Mouse (Mus musculus) heart, embryonic 11.5 days (tissue): ENCODE data around the gene U90926. TPM values are rescaled to one million over a fixed set of nuclear protein-coding genes. Genes with fewer than 3 reads are reported as not detected.

Experiments
- ATAC-seq: fragments of 200-750 bp; cut with Nextera tagmentation; replicated peaks from 2 replicates; pipeline ENCODE4 v1.8.0; 2017; ENCODE audit warnings: moderate library complexity; ENCODE audit not compliant: insufficient number of reproducible peaks, low FRiP score, low TSS enrichment
- H3K27ac ChIP-seq: fragments of 300-500 bp; sonication (generic); 2 replicates; pipeline ENCODE4 v1.5.1; 2014; ENCODE audit warnings: mild to moderate bottlenecking, low read depth, low read length
- H3K27me3 ChIP-seq: fragments of 300-500 bp; sonication (generic); 2 replicates; pipeline ENCODE4 v1.6.1; 2014; ENCODE audit warnings: mild to moderate bottlenecking, low read length, mixed read lengths; ENCODE audit not compliant: control insufficient read depth, insufficient read depth
- H3K36me3 ChIP-seq: fragments of 300-500 bp; sonication (generic); 2 replicates; pipeline ENCODE4 v1.6.1; 2014; ENCODE audit warnings: mild to moderate bottlenecking, low read length, moderate library complexity, mixed read lengths; ENCODE audit not compliant: control insufficient read depth, insufficient read depth
- H3K4me1 ChIP-seq: fragments of 300-500 bp; sonication (generic); 2 replicates; pipeline ENCODE4 v1.6.1; 2014; ENCODE audit warnings: low read length; ENCODE audit not compliant: control insufficient read depth, insufficient read depth
- H3K4me2 ChIP-seq: fragments of 300-500 bp; sonication (generic); 2 replicates; pipeline ENCODE4 v1.6.1; 2014; ENCODE audit warnings: mild to moderate bottlenecking, moderate library complexity
- H3K4me3 ChIP-seq: fragments of 300-500 bp; sonication (generic); 2 replicates; pipeline ENCODE4 v1.5.1; 2014; ENCODE audit warnings: low read depth, low read length
- H3K9ac ChIP-seq: fragments of 300-500 bp; sonication (generic); 2 replicates; pipeline ENCODE4 v1.6.1; 2014; ENCODE audit warnings: mild to moderate bottlenecking, low read depth, low read length, moderate library complexity
- H3K9me3 ChIP-seq: fragments of 300-500 bp; sonication (generic); replicated peaks from 2 replicates; pipeline ENCODE4 v1.6.1; 2016; ENCODE audit warnings: low read length; ENCODE audit not compliant: control insufficient read depth
- WGBS: fragments of 180-500 bp; shearing (Covaris S2); extraction: QIAGEN DNeasy Blood & Tissue Kit; methylation state at CpG from one replicate; pipeline ENCODE4 v1.1.7; 2014; ENCODE audit not compliant: insufficient replicate concordance; 5-methylcytosine and 5-hydroxymethylcytosine counted together
- polyA plus RNA-seq: library from polyadenylated mRNA; unstranded; fragments of >200 nt; fragmentation: Nextera tagmentation; extraction: Ambion mirVana; gene quantifications from 2 replicates; pipeline ENCODE4 v1.2.1, GENCODE M21; 2014

Gene U90926
- polyA plus RNA-seq, 1 experiment from 2014 or later = not detected

GRCm38 (mm10) chr5:92229514-92229913 lies 14.3 kb upstream of the U90926 start:
- H3K4me3 ChIP-seq = no peak overlapping the region
- H3K27me3 ChIP-seq = no peaks in the 10 kb centered on the region
- no peak for ATAC-seq
- no peak overlapping the region for H3K27ac ChIP-seq
- 89% methylated on average over 3 of the region's 3 CpGs for WGBS
- H3K36me3 ChIP-seq = no peaks in the 10 kb centered on the region
- no peaks in the 10 kb centered on the region for H3K4me1 ChIP-seq
- H3K9ac ChIP-seq = no peak overlapping the region
- H3K4me2 ChIP-seq = no peak overlapping the region
- H3K9me3 ChIP-seq = no peaks in the 10 kb centered on the region

GRCm38 (mm10) chr5:92228776-92229175 lies 13.6 kb upstream of the U90926 start:
- 18% methylated on average over 10 of the region's 10 CpGs for WGBS
- no peaks in the 10 kb centered on the region for H3K4me1 ChIP-seq

GRCm38 (mm10) chr5:92227782-92228181 lies 12.6 kb upstream of the U90926 start:
- Histone ChIP-seq H3K27me3 (no peaks in the 10 kb centered on the region), H3K27ac (no peak overlapping the region), H3K36me3 (no peaks in the 10 kb centered on the region), H3K4me2 (no peak overlapping the region), H3K4me1 (no peaks in the 10 kb centered on the region), H3K9ac (no peak overlapping the region), H3K9me3 (no peaks in the 10 kb centered on the region), H3K4me3 (no peak overlapping the region)
- 79% methylated on average over 7 of the region's 7 CpGs for WGBS
- ATAC-seq = no peak

More at GRCm38 (mm10) chr5:92228776-92229175, 13.6 kb upstream of the U90926 start:
- no peak overlapping the region for H3K9ac ChIP-seq
- no peaks in the 10 kb centered on the region for H3K36me3 ChIP-seq
- H3K4me2 ChIP-seq = 0 out of 2 replicates have a peak overlapping the region, but pooled peaks have one; percentile 9
- H3K9me3 ChIP-seq = no peaks in the 10 kb centered on the region
- ATAC-seq = no peak
- no peak overlapping the region for H3K4me3 ChIP-seq
- H3K27ac ChIP-seq = no peak overlapping the region
- H3K27me3 ChIP-seq = no peaks in the 10 kb centered on the region

GRCm38 (mm10) chr5:92220287-92220902 lies 5.2 kb upstream of the U90926 start:
- Histone ChIP-seq H3K9me3 (no peaks in the 10 kb centered on the region), H3K4me1 (no peaks in the 10 kb centered on the region; the same call in 1 of the 2 replicates), H3K27ac (no peak overlapping the region), H3K9ac (no peak overlapping the region), H3K4me2 (no peak overlapping the region), H3K36me3 (no peaks in the 10 kb centered on the region), H3K4me3 (no peak overlapping the region), H3K27me3 (no peaks in the 10 kb centered on the region)
- WGBS = 82% methylated on average over 8 of the region's 8 CpGs
- ATAC-seq = no peak

GRCm38 (mm10) chr5:92219826-92220225 lies 4.6 kb upstream of the U90926 start:
- Histone ChIP-seq H3K4me2 (no peak overlapping the region), H3K9ac (no peak overlapping the region), H3K27me3 (no peaks in the 10 kb centered on the region), H3K4me1 (no peaks in the 10 kb centered on the region; the same call in 1 of the 2 replicates), H3K36me3 (no peaks in the 10 kb centered on the region), H3K4me3 (no peak overlapping the region), H3K27ac (no peak overlapping the region), H3K9me3 (no peaks in the 10 kb centered on the region)
- no peak for ATAC-seq
- 37% methylated on average over 6 of the region's 6 CpGs for WGBS

- Histone ChIP-seq H3K4me2 (no peak overlapping the region), H3K4me1 (no peaks in the 10 kb centered on the region; the same call in 1 of the 2 replicates), H3K4me3 (no peak overlapping the region), H3K9me3 (no peaks in the 10 kb centered on the region), H3K36me3 (no peaks in the 10 kb centered on the region), H3K27ac (no peak overlapping the region), H3K9ac (no peak overlapping the region), H3K27me3 (no peaks in the 10 kb centered on the region)
- no peak for ATAC-seq
- WGBS = 55% methylated on average over 17 of the region's 17 CpGs
These were observed 3.9 kb upstream of the U90926 start for GRCm38 (mm10) chr5:92218915-92219793.

- Histone ChIP-seq H3K9me3 (no peaks in the 10 kb centered on the region), H3K27ac (no peak overlapping the region), H3K4me3 (no peak overlapping the region), H3K9ac (no peak overlapping the region), H3K4me1 (no peaks in the 10 kb centered on the region), H3K36me3 (no peaks in the 10 kb centered on the region), H3K27me3 (no peaks in the 10 kb centered on the region), H3K4me2 (no peak overlapping the region)
- WGBS = 80% methylated on average over 4 of the region's 4 CpGs
- no peak for ATAC-seq
These were observed 3.0 kb downstream of the U90926 start for GRCm38 (mm10) chr5:92212231-92212630.

GRCm38 (mm10) chr5:92210205-92210604 lies 5.0 kb downstream of the U90926 start:
- Histone ChIP-seq H3K4me1 (no peaks in the 10 kb centered on the region), H3K9ac (no peak overlapping the region), H3K4me3 (no peak overlapping the region), H3K27ac (no peak overlapping the region), H3K27me3 (no peaks in the 10 kb centered on the region), H3K4me2 (no peak overlapping the region), H3K36me3 (no peaks in the 10 kb centered on the region), H3K9me3 (no peaks in the 10 kb centered on the region)
- 74% methylated on average over 8 of the region's 8 CpGs for WGBS
- no peak for ATAC-seq
